Mouse (Mus musculus): Measurements from ENCODE around the gene Pdcd5. TPM values are rescaled to one million over a fixed set of nuclear protein-coding genes. Genes with fewer than 3 reads are reported as not detected.

Pdcd5 gene
- polyA plus RNA-seq, 1 experiment from 2014 or later = 320 TPM

Other genes starting within 250 kb of the Pdcd5 start
- gene Slc7a9, start 198.7 kb downstream of the Pdcd5 start, polyA plus RNA-seq (2016; fragmentation: Nextera tagmentation; extraction: Ambion mirVana) = 0.17 and 0.29 TPM in 2 replicates
- gene Tdrd12, start 109.8 kb downstream of the Pdcd5 start, polyA plus RNA-seq (2016; fragmentation: Nextera tagmentation; extraction: Ambion mirVana) = 0.58 and 0.71 TPM in 2 replicates
- gene Nudt19, start 91.2 kb downstream of the Pdcd5 start, polyA plus RNA-seq (2016; fragmentation: Nextera tagmentation; extraction: Ambion mirVana) = 42.0 and 42.2 TPM in 2 replicates
- 0.24 and 0.28 TPM in 2 replicates for gene Rgs9bp, start 61.9 kb downstream of the Pdcd5 start, polyA plus RNA-seq (2016; fragmentation: Nextera tagmentation; extraction: Ambion mirVana)
- 44.1 TPM in 2 replicates for gene Ankrd27, start 61.3 kb downstream of the Pdcd5 start, polyA plus RNA-seq (2016; fragmentation: Nextera tagmentation; extraction: Ambion mirVana)
- gene Dpy19l3, start 106.9 kb upstream of the Pdcd5 start, polyA plus RNA-seq (2016; fragmentation: Nextera tagmentation; extraction: Ambion mirVana) = 30.6 TPM in 2 replicates
- 19.4 and 21.2 TPM in 2 replicates for gene Zfp507, start 155.5 kb upstream of the Pdcd5 start, polyA plus RNA-seq (2016; fragmentation: Nextera tagmentation; extraction: Ambion mirVana)